Mouse (Mus musculus) bone marrow macrophage, adult 2 months (primary cell): ENCODE results near the gene Adamts8.

Experiments
- CTCF ChIP-seq: IDR thresholded peaks from 2 replicates; pipeline ENCODE4 v1.5.1; 2012; ENCODE audit warnings: low read depth, mild to moderate bottlenecking, low read length, moderate library complexity
- POLR2A ChIP-seq: IDR thresholded peaks from 2 replicates; pipeline ENCODE4 v1.6.1; 2012; ENCODE audit warnings: mild to moderate bottlenecking, low read depth, low read length, borderline replicate concordance

DNA sequence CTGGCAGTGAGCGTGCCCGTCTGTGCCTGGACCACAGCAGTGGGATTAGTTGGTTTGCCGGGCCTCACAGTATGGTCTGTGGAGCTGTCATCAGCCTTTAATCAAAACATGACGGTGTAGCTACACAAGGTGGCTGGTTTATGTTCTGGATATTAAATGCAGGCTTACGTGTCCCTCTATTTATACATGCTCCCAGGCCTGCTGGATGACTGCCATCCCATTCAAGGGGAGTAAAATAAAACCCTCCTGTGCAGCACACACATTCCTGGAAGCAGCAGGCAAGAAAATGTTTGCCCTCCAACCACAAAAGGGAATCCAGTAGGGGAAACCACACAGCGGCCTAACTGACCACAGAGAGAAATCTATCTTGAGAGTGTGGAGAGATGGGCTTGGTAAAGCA lies 43.4 kb downstream of the Adamts8 start:
- no peak for TF ChIP-seq CTCF
- no peak for TF ChIP-seq POLR2A
